Mouse (Mus musculus) heart, adult 2 months (tissue): ENCODE data around the gene Klkb1.

Experiments used
- CTCF ChIP-seq: fragments of 200-600 bp; IDR thresholded peaks from 2 replicates; pipeline ENCODE4 v1.8.1; 2022; ENCODE audit warnings: antibody characterized with exemption, mild to moderate bottlenecking, moderate library complexity
- POLR2A ChIP-seq: fragments of 200-500 bp; IDR thresholded peaks from 2 replicates; pipeline ENCODE4 v1.6.1; 2011; ENCODE audit warnings: mild to moderate bottlenecking, low read depth, low read length, control low read depth; ENCODE audit not compliant: insufficient read depth

DNA sequence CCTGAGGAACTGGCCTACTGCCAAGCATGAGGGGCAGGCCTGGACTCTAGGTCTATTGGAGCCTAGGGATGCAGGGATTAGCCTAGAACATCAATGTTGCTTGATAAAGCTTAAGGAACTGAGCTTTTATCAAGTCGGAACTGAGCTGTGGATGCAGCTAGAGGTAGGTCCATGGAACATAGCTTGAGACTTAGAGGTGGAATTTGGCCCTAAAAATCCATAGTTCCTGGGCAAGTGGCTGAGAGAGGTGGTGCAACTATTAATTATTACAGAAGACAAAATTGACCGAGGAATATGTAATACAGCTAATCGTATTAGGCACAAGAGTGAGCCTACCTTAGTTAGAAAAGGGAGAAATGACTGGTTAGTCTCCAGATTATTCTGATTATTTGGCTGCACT lies 9.7 kb upstream of the Klkb1 start:
- TF ChIP-seq POLR2A (no peak), CTCF (no peak)
